Mouse (Mus musculus) lung, postnatal 0 days (tissue): Measurements from ENCODE around the gene Arhgef17. TPM values are rescaled to one million over a fixed set of nuclear protein-coding genes. Genes with fewer than 3 reads are reported as not detected.

Source experiments
- ATAC-seq: fragments of 200-750 bp; cut with Nextera tagmentation; 2 replicates; pipeline ENCODE4 v1.8.0; 2017; ENCODE audit warnings: moderate library complexity
- DNase-seq: peaks from one replicate; pipeline ENCODE4 v3.0.0-alpha.2; 2016; ENCODE audit warnings: low spot score
- H3K27ac ChIP-seq: fragments of 300-500 bp; sonication (generic); 2 replicates; pipeline ENCODE4 v1.5.1; 2014; ENCODE audit warnings: antibody characterized with exemption, mild to moderate bottlenecking, low read length, mixed read lengths
- H3K27me3 ChIP-seq: fragments of 300-500 bp; sonication (generic); replicated peaks from 2 replicates; pipeline ENCODE4 v1.6.1; 2014; ENCODE audit warnings: low read length, mixed read lengths; ENCODE audit not compliant: insufficient read depth
- H3K36me3 ChIP-seq: fragments of 300-500 bp; sonication (generic); 2 replicates; pipeline ENCODE4 v1.6.1; 2014; ENCODE audit warnings: low read length, mixed read lengths; ENCODE audit not compliant: insufficient read depth
- H3K4me1 ChIP-seq: fragments of 300-500 bp; sonication (generic); 2 replicates; pipeline ENCODE4 v1.6.1; 2014; ENCODE audit warnings: antibody characterized with exemption, low read depth, low read length, mixed read lengths; ENCODE audit not compliant: insufficient read depth
- H3K4me2 ChIP-seq: fragments of 300-500 bp; sonication (generic); replicated peaks from 2 replicates; pipeline ENCODE4 v1.6.1; 2014; ENCODE audit warnings: low read depth, mild to moderate bottlenecking, low read length, moderate library complexity, mixed read lengths
- H3K4me3 ChIP-seq: fragments of 300-500 bp; sonication (generic); 2 replicates; pipeline ENCODE4 v1.5.1; 2014; ENCODE audit warnings: low read depth, low read length
- H3K9ac ChIP-seq: fragments of 300-500 bp; sonication (generic); replicated peaks from 2 replicates; pipeline ENCODE4 v1.6.1; 2014; ENCODE audit warnings: low read depth, mild to moderate bottlenecking
- H3K9me3 ChIP-seq: fragments of 300-500 bp; sonication (generic); 2 replicates; pipeline ENCODE4 v1.6.1; 2016; ENCODE audit warnings: low read length, mixed read lengths
- CTCF ChIP-seq: IDR thresholded peaks from 2 replicates; pipeline ENCODE4 v1.5.1; 2016; ENCODE audit warnings: antibody characterized with exemption, mild to moderate bottlenecking
- EP300 ChIP-seq: IDR thresholded peaks from 2 replicates; pipeline ENCODE4 v1.6.1; 2016; ENCODE audit warnings: antibody characterized with exemption, mild to moderate bottlenecking, control low read depth
- WGBS: fragments of 180-500 bp; shearing (Covaris S2); extraction: QIAGEN DNeasy Blood & Tissue Kit; methylation state at CpG from one replicate; pipeline ENCODE4 v1.1.7; 2014; 5-methylcytosine and 5-hydroxymethylcytosine counted together
- polyA plus RNA-seq: library from polyadenylated mRNA; unstranded; fragments of >200 nt; fragmentation: Nextera tagmentation; extraction: Ambion mirVana; gene quantifications from 2 replicates; pipeline ENCODE4 v1.2.1, GENCODE M21; 2015

Arhgef17 gene
- polyA plus RNA-seq, 1 experiment from 2014 or later: 5.8 TPM

DNA sequence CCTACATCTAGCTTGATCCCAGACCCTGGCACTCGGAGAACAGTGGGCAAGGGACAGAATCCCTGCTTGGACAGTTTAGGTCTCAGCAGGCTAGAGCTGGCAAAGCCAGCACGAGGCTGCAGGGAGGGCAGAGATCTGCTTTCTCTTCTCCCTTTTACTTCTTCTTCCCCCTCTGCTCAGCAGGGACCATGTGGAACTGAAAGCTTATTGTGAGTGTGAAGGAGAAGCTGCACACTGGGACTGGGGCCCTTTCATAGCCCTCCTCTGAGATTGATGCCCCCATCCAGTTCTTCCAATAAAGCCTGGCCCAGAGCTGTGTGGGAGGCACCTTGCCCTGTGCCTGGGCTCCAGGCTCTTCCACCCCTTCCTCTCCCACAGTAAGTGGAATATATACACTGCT, 12.4 kb upstream of the Arhgef17 start:
- Histone ChIP-seq H3K9me3 (no peaks in the 10 kb centered on the region), H3K27me3 (no peaks in the 10 kb centered on the region), H3K4me2 (no peak overlapping the region), H3K4me1 (0 out of 2 replicates have a peak, but pooled peaks cover 3% of the 10 kb centered on the region), H3K9ac (no peak overlapping the region), H3K4me3 (no peak overlapping the region), H3K36me3 (no peaks in the 10 kb centered on the region), H3K27ac (no peak overlapping the region)
- TF ChIP-seq CTCF (no peak), EP300 (no peak)
- 73% methylated on average over 2 of the region's 2 CpGs for WGBS
- no peak for DNase-seq
- no peak for ATAC-seq

DNA sequence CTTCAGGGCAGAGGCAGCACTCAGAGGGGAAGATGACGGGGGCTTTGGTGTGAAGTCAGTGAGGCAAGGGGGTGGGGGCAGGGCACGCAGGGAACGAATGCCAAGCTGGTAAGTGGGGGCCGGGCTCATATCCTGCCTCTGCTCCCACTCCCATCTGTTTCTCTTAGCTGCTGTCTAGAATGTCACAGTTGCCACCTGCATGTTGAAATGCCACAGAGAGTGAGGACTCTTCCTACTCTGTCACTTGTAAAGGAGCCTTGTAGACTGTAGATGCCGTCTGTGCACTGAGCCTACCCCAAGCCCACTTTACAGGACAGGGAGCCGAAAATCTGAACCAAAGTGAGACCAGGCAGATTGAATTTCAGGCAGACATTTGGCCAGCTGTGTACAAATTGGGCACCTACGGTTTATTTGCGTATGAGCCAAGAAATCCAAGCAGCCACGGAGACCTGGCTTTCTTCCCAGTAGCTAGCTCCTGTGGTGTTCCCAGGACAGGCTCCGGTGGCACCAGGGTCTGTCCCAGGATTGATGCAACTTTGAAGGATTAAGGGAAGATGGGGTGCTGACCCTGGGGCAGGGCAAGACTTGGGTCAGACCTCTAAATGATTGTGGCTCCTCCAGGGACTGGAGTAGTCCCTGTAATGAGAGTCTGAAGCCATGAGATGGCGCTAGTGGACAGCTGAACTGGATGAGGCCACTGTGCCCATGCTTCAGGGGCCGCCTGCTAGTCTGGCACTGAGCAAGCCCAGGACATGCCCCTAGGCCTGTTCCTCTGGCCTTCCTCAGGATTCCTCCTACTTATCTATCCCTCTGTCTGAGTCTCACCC, 11.1 kb upstream of the Arhgef17 start:
- H3K36me3 ChIP-seq: no peaks in the 10 kb centered on the region
- DNase-seq (peak; percentile 83), ATAC-seq (peak; percentile 71)
- H3K9me3 ChIP-seq: no peaks in the 10 kb centered on the region
- no peak overlapping the region for H3K27ac ChIP-seq
- H3K4me1 ChIP-seq: 0 out of 2 replicates have a peak, but pooled peaks cover 3% of the 10 kb centered on the region
- H3K4me3 ChIP-seq: no peak overlapping the region
- no peak overlapping the region for H3K9ac ChIP-seq
- TF ChIP-seq EP300 (no peak), CTCF (peak; percentile 91)
- no peaks in the 10 kb centered on the region for H3K27me3 ChIP-seq
- WGBS: 31% methylated on average over 12 of the region's 12 CpGs
- no peak overlapping the region for H3K4me2 ChIP-seq

DNA sequence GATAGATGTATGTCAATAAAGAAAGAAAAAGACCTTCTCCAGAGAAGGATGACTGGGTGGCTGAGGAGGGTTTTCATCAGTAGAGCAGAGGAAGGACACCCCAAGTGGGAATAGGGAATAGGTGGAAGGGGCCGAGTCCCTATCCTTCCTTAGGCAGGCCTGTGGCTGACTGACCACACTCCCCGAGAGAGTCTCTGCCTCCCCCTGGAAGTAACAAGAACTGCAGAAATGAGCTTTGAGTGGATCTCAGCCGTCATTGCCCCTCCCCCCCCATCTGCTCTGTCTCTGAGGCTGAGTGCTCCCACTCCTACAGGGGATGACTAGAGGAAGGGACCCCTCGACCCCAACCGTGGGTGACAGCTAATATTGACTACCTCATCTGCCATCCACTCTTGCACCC, 9.3 kb upstream of the Arhgef17 start:
- Histone ChIP-seq H3K9ac (no peak overlapping the region), H3K36me3 (no peaks in the 10 kb centered on the region), H3K9me3 (no peaks in the 10 kb centered on the region), H3K4me2 (no peak overlapping the region), H3K27ac (no peak overlapping the region), H3K4me1 (0 out of 2 replicates have a peak, but pooled peaks cover 3% of the 10 kb centered on the region), H3K4me3 (no peak overlapping the region), H3K27me3 (no peaks in the 10 kb centered on the region)
- ATAC-seq (no peak), DNase-seq (no peak)
- 43% methylated on average over 5 of the region's 5 CpGs for WGBS
- TF ChIP-seq CTCF (peak; percentile 51), EP300 (no peak)

DNA sequence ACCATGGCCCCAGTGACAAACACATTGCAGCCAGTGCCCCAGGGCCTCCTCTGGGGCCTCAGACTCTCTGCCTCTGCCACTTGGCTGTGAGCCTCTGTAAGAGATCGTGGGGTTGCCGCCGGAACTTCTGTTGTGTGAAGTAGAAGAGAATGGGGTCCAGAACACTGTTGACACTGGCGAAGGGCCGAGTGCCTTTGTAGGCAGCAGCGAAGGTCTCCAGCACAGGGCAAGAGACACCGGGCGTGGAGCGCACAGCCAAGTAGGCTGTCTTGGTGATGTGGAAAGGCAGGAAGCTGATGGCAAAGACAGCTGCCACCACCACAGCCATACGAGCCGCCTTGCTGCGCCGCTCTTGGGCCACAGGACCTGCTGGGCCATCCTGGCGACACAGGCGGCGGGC, 6.2 kb upstream of the Arhgef17 start:
- H3K4me1 ChIP-seq: 0 out of 2 replicates have a peak, but pooled peaks cover 2% of the 10 kb centered on the region
- no peak for ATAC-seq
- no peak overlapping the region for H3K9ac ChIP-seq

DNA sequence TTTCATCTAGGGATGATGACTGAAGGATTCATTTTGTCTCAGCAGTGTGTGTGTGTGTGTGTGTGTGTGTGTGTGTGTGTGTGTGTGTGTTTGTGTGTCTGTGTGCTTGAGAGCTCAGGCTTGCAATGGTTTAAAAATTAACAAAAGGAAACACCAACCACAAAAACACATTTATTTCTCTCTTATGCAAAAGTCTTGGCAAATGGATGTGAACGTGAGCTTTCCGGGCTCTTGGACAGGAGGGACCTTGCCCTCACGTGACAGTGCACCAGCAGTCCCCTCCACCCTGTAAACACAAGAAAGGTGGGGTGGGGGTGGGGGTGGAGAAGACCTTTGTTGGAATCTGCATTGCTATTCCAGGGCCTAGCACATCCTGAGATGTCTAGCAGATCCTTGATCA, 5.6 kb upstream of the Arhgef17 start:
- no peak for DNase-seq

More for the DNA sequence above, 6.2 kb upstream of the Arhgef17 start:
- Histone ChIP-seq H3K27me3 (no peaks in the 10 kb centered on the region), H3K27ac (no peak overlapping the region), H3K4me3 (no peak overlapping the region), H3K4me2 (no peak overlapping the region), H3K9me3 (no peaks in the 10 kb centered on the region), H3K36me3 (no peaks in the 10 kb centered on the region)
- no peak for DNase-seq
- 70% methylated on average over 16 of the region's 16 CpGs for WGBS
- TF ChIP-seq CTCF (no peak), EP300 (no peak)

DNA sequence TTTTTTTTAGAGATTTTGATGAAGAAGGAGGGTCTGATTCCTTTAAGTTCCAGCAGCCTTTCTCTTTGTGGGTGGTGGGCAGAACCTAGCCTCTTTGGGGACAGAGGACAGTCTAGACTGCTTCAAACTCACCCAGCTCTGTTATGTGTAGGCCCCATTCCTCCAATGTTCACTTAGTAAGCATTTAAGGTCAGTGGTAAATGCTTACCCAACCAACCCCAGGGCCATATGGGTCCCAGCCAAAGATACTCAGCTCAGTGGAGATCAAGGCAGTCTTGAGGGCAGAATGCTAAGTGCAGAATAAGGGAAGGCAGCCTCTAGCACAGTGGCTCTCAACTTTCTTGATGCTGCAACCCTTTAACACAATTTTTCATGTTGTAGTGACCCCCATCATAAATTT, 1.6 kb upstream of the Arhgef17 start:
- Histone ChIP-seq H3K4me2 (no peak overlapping the region), H3K27me3 (no peaks in the 10 kb centered on the region), H3K4me3 (no peak overlapping the region), H3K4me1 (peaks cover 17% of the 10 kb centered on the region), H3K27ac (no peak overlapping the region), H3K9me3 (no peaks in the 10 kb centered on the region), H3K36me3 (no peaks in the 10 kb centered on the region), H3K9ac (no peak overlapping the region)
- no peak for TF ChIP-seq EP300
- TF ChIP-seq CTCF: no peak
- ATAC-seq (no peak), DNase-seq (no peak)

More for the DNA sequence above, 5.6 kb upstream of the Arhgef17 start:
- Histone ChIP-seq H3K27ac (no peak overlapping the region), H3K36me3 (no peaks in the 10 kb centered on the region), H3K9ac (no peak overlapping the region), H3K4me2 (no peak overlapping the region), H3K4me3 (no peak overlapping the region), H3K4me1 (no peaks in the 10 kb centered on the region), H3K9me3 (no peaks in the 10 kb centered on the region), H3K27me3 (no peaks in the 10 kb centered on the region)
- TF ChIP-seq EP300 (no peak), CTCF (no peak)
- no peak for ATAC-seq
- WGBS: 66% methylated on average over 3 of the region's 3 CpGs
